ENCODE assay signal across 10 mouse cellular contexts in the genomic region with DNA sequence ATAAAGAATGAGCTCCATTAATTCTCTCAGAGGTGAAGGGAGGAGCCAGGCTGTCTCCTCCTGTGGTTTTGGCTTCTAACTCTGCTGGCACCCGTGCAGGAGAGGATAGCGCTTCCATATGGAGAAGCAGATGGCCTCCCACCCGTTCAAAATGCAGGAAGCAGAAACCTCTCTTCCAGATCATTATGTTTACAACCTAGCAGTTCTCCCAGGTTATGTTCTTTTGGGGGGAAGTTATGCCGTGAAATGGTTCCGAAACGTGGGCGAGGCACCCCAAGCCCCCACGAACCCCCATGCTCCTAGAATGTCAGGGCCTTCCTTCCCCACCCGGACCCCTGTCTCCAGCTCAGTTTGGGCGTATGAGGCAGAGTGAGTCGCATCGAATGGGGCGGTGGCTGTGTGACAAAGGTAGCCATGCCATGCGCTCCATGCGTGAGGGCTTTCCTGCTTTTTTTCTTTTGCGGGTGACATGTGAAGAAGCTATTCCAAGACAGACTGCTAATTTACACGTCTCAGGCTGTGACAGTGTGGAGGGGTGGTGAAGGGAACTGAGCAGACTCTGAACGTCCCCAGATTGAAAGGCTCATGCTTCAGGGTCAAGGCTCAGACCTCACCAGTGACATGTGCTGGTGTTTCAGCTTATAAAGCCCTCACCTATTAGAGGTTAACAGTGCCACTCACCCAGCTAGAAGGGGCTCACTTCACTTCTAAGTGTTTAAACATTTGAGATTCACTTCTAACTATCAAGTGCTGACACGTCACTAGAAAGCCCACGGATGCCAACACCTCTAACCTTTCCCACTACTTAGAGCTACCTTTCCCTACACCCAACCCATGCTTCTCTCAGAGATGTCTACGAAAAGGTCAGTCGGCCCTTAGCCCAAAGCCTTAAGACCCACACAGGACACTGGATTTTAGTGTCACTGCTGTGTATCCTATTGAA.
DNase-seq lines count a peak whose midpoint lies in the region; ATAC-seq lines count a peak whose summit lies in the region.
"Had no signal": no experiment of that assay in that cellular context is flagged by ENCODE, and none has a peak within 500 bp of the region (broad histone marks: within the 10 kb centered on the region; RNA-seq: fewer than 3 reads in every experiment).

No protein-coding gene starts in this region.

- 0 out of 2 replicates have a peak overlapping the region, but pooled peaks have one; percentile 5 for H3K4me2 ChIP-seq in hindbrain, embryonic 15.5 days
- H3K4me2 ChIP-seq in hindbrain, embryonic 12.5 days (replicated peaks), result no peak overlapping the region
- 0 out of 2 replicates have a peak overlapping the region, but pooled peaks have one; percentile 0 for H3K4me2 ChIP-seq in limb, embryonic 13.5 days (replicated peaks)
- H3K4me2 ChIP-seq: heart, embryonic 12.5 days; liver, embryonic 15.5 days had no signal

- WGBS in hindbrain, embryonic 15.5 days, result 72% methylated on average over 22 of the region's 22 CpGs
- WGBS in hindbrain, embryonic 12.5 days, result 75% methylated on average over 22 of the region's 22 CpGs
- 65% methylated on average over 22 of the region's 22 CpGs for WGBS in limb, embryonic 13.5 days

- H3K27me3 ChIP-seq in hindbrain, embryonic 15.5 days, result no peaks in the 10 kb centered on the region
- H3K27me3 ChIP-seq in hindbrain, embryonic 12.5 days, result no peaks in the 10 kb centered on the region
- no peaks in the 10 kb centered on the region for H3K27me3 ChIP-seq in limb, embryonic 13.5 days
- H3K27me3 ChIP-seq: heart, embryonic 12.5 days; liver, embryonic 15.5 days had no signal

- no peak overlapping the region for H3K4me3 ChIP-seq in hindbrain, embryonic 15.5 days
- H3K4me3 ChIP-seq in hindbrain, embryonic 12.5 days, result no peak overlapping the region
- no peak overlapping the region for H3K4me3 ChIP-seq in limb, embryonic 13.5 days
- H3K4me3 ChIP-seq: heart, embryonic 12.5 days; liver, embryonic 15.5 days had no signal

- no peaks in the 10 kb centered on the region for H3K9me3 ChIP-seq in hindbrain, embryonic 15.5 days
- H3K9me3 ChIP-seq in hindbrain, embryonic 12.5 days (replicated peaks), result no peaks in the 10 kb centered on the region
- no peaks in the 10 kb centered on the region for H3K9me3 ChIP-seq in limb, embryonic 13.5 days
- H3K9me3 ChIP-seq: liver, embryonic 15.5 days had no signal

- H3K36me3 ChIP-seq in hindbrain, embryonic 15.5 days, result 0 out of 2 replicates have a peak, but pooled peaks cover 3% of the 10 kb centered on the region
- peaks cover 7% of the 10 kb centered on the region for H3K36me3 ChIP-seq in hindbrain, embryonic 12.5 days
- no peaks in the 10 kb centered on the region for H3K36me3 ChIP-seq in limb, embryonic 13.5 days
- H3K36me3 ChIP-seq: liver, embryonic 15.5 days had no signal

- no peak overlapping the region for H3K9ac ChIP-seq in hindbrain, embryonic 15.5 days
- H3K9ac ChIP-seq in hindbrain, embryonic 12.5 days, result no peak overlapping the region
- no peak overlapping the region for H3K9ac ChIP-seq in limb, embryonic 13.5 days
- H3K9ac ChIP-seq: heart, embryonic 12.5 days; liver, embryonic 15.5 days had no signal

- peak; percentile 94 for DNase-seq in cerebellum, adult 8-10 months
- DNase-seq in frontal cortex, postnatal 36 days (ENCODE audit: low spot score in 2 of 2), result peak; percentile 79 to 92
- no peak for DNase-seq in testis, postnatal 10 days (ENCODE audit: low spot score)
- DNase-seq in retina, embryonic 14.5 days (ENCODE audit: low spot score), result no peak

- H3K4me1 ChIP-seq in hindbrain, embryonic 15.5 days (replicated peaks), result no peaks in the 10 kb centered on the region; the same call in none of the 2 replicates
- peaks cover 8% of the 10 kb centered on the region for H3K4me1 ChIP-seq in hindbrain, embryonic 12.5 days
- peaks cover 25% of the 10 kb centered on the region for H3K4me1 ChIP-seq in limb, embryonic 13.5 days
- H3K4me1 ChIP-seq: liver, embryonic 15.5 days had no signal

- peak overlapping the region; percentile 52 for H3K27ac ChIP-seq in hindbrain, embryonic 15.5 days (replicated peaks)
- H3K27ac ChIP-seq in hindbrain, embryonic 12.5 days, result no peak overlapping the region
- peak overlapping the region; percentile 6; the same call in 1 of the 2 replicates for H3K27ac ChIP-seq in limb, embryonic 13.5 days
- H3K27ac ChIP-seq: liver, embryonic 15.5 days had no signal

- ATAC-seq in hindbrain, embryonic 15.5 days (ENCODE audit: low FRiP score, low read depth), result peak; percentile 81
- no peak for ATAC-seq in hindbrain, embryonic 12.5 days (ENCODE audit: low FRiP score)
- ATAC-seq in limb, embryonic 13.5 days (ENCODE audit: low FRiP score, low read depth), result no peak
- no peak for ATAC-seq in granulocyte monocyte progenitor cell, adult 5-6 weeks (replicated peaks; ENCODE audit: poor library complexity, severe bottlenecking)

Comparison
In these comparisons a context has a peak if more than half of its experiments do, and no peak if none do; other contexts are left out.
1. DNase-seq: peak in cerebellum, adult 8-10 months (single experiment) and frontal cortex, postnatal 36 days (2 of 2); none in testis, postnatal 10 days (single experiment) and retina, embryonic 14.5 days (single experiment).